ENCODE assay signal across 8 mouse cellular contexts in the genomic region with DNA sequence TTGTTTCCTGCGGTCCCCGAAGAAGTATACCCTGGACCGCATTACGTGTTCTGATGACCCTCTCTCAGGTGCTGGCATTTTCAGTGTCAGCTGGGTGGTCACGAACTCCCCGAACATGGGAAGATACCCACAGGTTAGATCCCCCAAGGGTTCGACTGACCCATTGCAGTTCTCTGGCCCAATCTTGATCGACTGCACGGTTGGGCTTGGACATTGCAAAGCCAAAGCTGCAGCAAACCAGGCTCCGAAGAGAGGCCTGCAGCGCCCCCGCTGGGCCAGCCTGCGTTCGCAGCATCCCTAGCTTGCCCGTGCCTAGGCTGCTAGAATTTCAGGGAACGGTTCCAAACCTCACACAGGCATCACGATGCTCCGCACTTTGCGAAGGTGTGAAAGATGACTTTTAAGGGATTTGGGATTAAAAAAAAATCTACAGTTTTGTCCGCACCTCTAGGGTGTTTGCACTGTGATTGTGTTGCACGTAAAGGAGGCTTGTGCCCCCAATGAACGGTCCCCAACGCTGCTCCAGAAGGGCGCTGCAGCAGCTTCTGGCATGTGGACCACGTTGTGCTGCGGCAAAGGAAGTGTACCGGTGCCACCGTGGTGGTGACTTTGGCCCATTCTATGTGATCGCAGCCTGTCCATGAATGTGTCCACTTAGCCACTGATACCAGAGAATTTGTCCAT. TPM values are rescaled to one million over a fixed set of nuclear protein-coding genes. Genes with fewer than 3 reads are reported as not detected.
DNase-seq lines count a peak whose midpoint lies in the region; ATAC-seq and TF ChIP-seq lines count a peak whose summit lies in the region.

No protein-coding gene starts in this region.

- DNase-seq in thymus, postnatal 4 days: peak; percentile 53
- no peak for DNase-seq in thymus, postnatal 0 days (ENCODE audit: low spot score)
- peak; percentile 81 for DNase-seq in heart, embryonic 10.5 days (ENCODE audit: low spot score)
- peak; percentile 70 for DNase-seq in liver

- TF ChIP-seq CTCF in testis, adult 2 months (IDR thresholded peaks at IDR 0.05; ENCODE audit: control insufficient read depth, insufficient read depth, insufficient replicate concordance, low read depth, low read length): peak; percentile 44; the same call in 1 of the 2 replicates

- no peak for TF ChIP-seq POLR2A in myocyte (IDR thresholded peaks at IDR 0.05; ENCODE audit: insufficient read length, low read depth)
- TF ChIP-seq POLR2A in testis, adult 2 months (IDR thresholded peaks at IDR 0.05; ENCODE audit: control insufficient read depth, low read depth, low read length): no peak

- no peaks in the 10 kb centered on the region for H3K27me3 ChIP-seq in heart, embryonic 10.5 days (ENCODE audit: insufficient read depth, poor library complexity, severe bottlenecking)
- H3K27me3 ChIP-seq in kidney, embryonic 15.5 days: no peaks in the 10 kb centered on the region
- no peaks in the 10 kb centered on the region for H3K27me3 ChIP-seq in myocyte (ENCODE audit: control insufficient read depth, insufficient read depth, insufficient read length)
- peaks cover 3% of the 10 kb centered on the region; the same call in 1 of the 2 replicates for H3K27me3 ChIP-seq in testis, adult 2 months (ENCODE audit: control insufficient read depth, insufficient read depth, low read length)

- peak overlapping the region; percentile 64 for H3K4me2 ChIP-seq in kidney, embryonic 15.5 days
- peak overlapping the region; percentile 30 for H3K4me2 ChIP-seq in myocyte (ENCODE audit: low read depth)

- H3K9ac ChIP-seq in kidney, embryonic 15.5 days: peak overlapping the region; percentile 21

- H3K4me1 ChIP-seq in heart, embryonic 10.5 days: peaks cover 12% of the 10 kb centered on the region
- peaks cover 18% of the 10 kb centered on the region for H3K4me1 ChIP-seq in kidney, embryonic 15.5 days
- peaks cover 20% of the 10 kb centered on the region for H3K4me1 ChIP-seq in testis, adult 2 months (ENCODE audit: control insufficient read depth, insufficient read depth, low read length)

- H3K4me3 ChIP-seq in heart, embryonic 10.5 days: peak overlapping the region; percentile 70
- peak overlapping the region; percentile 61 for H3K4me3 ChIP-seq in kidney, embryonic 15.5 days (replicated peaks)
- H3K4me3 ChIP-seq in myocyte: peak overlapping the region; percentile 22
- H3K4me3 ChIP-seq in testis, adult 2 months (ENCODE audit: control insufficient read depth, low read depth, low read length): peak overlapping the region; percentile 70

- H3ac ChIP-seq in myocyte (ENCODE audit: control insufficient read depth, insufficient read length): no peak overlapping the region

- H3K27ac ChIP-seq in heart, embryonic 10.5 days: peak overlapping the region; percentile 89
- H3K27ac ChIP-seq in kidney, embryonic 15.5 days: peak overlapping the region; percentile 84
- H3K27ac ChIP-seq in testis, adult 2 months (ENCODE audit: control insufficient read depth, insufficient read depth, low read depth, low read length): no peak overlapping the region

- H3K36me3 ChIP-seq in heart, embryonic 10.5 days: peaks cover 25% of the 10 kb centered on the region
- H3K36me3 ChIP-seq in kidney, embryonic 15.5 days: peaks cover 29% of the 10 kb centered on the region
- H3K36me3 ChIP-seq in myocyte (ENCODE audit: control insufficient read depth, insufficient read depth): no peaks in the 10 kb centered on the region
- H3K36me3 ChIP-seq in testis, adult 2 months (ENCODE audit: control insufficient read depth, insufficient read depth, low read length): no peaks in the 10 kb centered on the region

- WGBS in heart, embryonic 10.5 days: 45% methylated on average over 29 of the region's 29 CpGs
- WGBS in kidney, embryonic 15.5 days: 55% methylated on average over 29 of the region's 29 CpGs

- ATAC-seq in erythroblast, adult 5-6 weeks (replicated peaks; ENCODE audit: low FRiP score, poor library complexity, severe bottlenecking): peak; percentile 44
- ATAC-seq in kidney, embryonic 15.5 days (replicated peaks; ENCODE audit: low FRiP score): peak; percentile 79

- peaks cover 3% of the 10 kb centered on the region for H3K79me2 ChIP-seq in myocyte (ENCODE audit: control insufficient read depth, insufficient read depth)

- peaks cover 33% of the 10 kb centered on the region for H3K9me3 ChIP-seq in heart, embryonic 10.5 days
- H3K9me3 ChIP-seq in kidney, embryonic 15.5 days (replicated peaks): peaks cover 45% of the 10 kb centered on the region

TF ChIP-seq in myocyte, 11 proteins besides CTCF, POLR2A, EP300 and RAD21:
- TF ChIP-seq USF1 (IDR thresholded peaks at IDR 0.05; ENCODE audit: low read depth): no peak
- no peak for TF ChIP-seq POLR2AphosphoS2 (IDR thresholded peaks at IDR 0.05; ENCODE audit: insufficient read length, low read depth)
- no peak for TF ChIP-seq E2F4 (IDR thresholded peaks at IDR 0.05; ENCODE audit: insufficient read depth)
- TF ChIP-seq MYOD1 (IDR thresholded peaks at IDR 0.05; ENCODE audit: control insufficient read depth in 1 of 3, insufficient read length in 2 of 3, low read depth in 2 of 3): no peak

RNA-seq across cellular contexts. Expression of gene Mest, which starts 13.7 kb away (rescaled TPM):
- 55.0 and 63.2 TPM in 2 replicates for polyA plus RNA-seq in thymus, postnatal 0 days (2015; fragmentation: Nextera tagmentation; extraction: Ambion mirVana)
- total RNA-seq in erythroblast, adult 5-6 weeks (2015; ENCODE audit: low replicate concordance): not detected in 2 replicates
- not detected in 2 replicates for total RNA-seq in erythroblast, adult 5-6 weeks (2017; ENCODE audit: low replicate concordance)
- polyA plus RNA-seq in heart, embryonic 10.5 days (2016; fragmentation: Nextera tagmentation; extraction: Ambion mirVana): 3,213 and 4,348 TPM in 2 replicates
- polyA plus RNA-seq in kidney, embryonic 15.5 days (2015; fragmentation: Nextera tagmentation; extraction: Ambion mirVana): 2,036 and 2,131 TPM in 2 replicates
- 6.3 TPM for polyA plus RNA-seq in myocyte (2012; fragmentation: generic; extraction: Trizol)
- 7.8 and 8.0 TPM in 2 replicates for polyA plus RNA-seq in testis, adult 2 months (2012; rRNA removed)

RNA-seq across cellular contexts. Expression of gene Cep41, which starts 43.5 kb away (rescaled TPM):
- 14.1 and 15.0 TPM in 2 replicates for polyA plus RNA-seq in thymus, postnatal 0 days (2015; fragmentation: Nextera tagmentation; extraction: Ambion mirVana)
- 3.5 and 5.0 TPM in 2 replicates for total RNA-seq in erythroblast, adult 5-6 weeks (2015; ENCODE audit: low replicate concordance)
- 0.77 and 4.5 TPM in 2 replicates for total RNA-seq in erythroblast, adult 5-6 weeks (2017; ENCODE audit: low replicate concordance)
- polyA plus RNA-seq in heart, embryonic 10.5 days (2016; fragmentation: Nextera tagmentation; extraction: Ambion mirVana): 12.5 and 15.3 TPM in 2 replicates
- 23.5 and 24.9 TPM in 2 replicates for polyA plus RNA-seq in kidney, embryonic 15.5 days (2015; fragmentation: Nextera tagmentation; extraction: Ambion mirVana)
- 5.5 TPM for polyA plus RNA-seq in myocyte (2012; fragmentation: generic; extraction: Trizol)
- 34.5 and 35.4 TPM in 2 replicates for polyA plus RNA-seq in testis, adult 2 months (2012; rRNA removed)

Comparison
In these comparisons a context has a peak if more than half of its experiments do, and no peak if none do; other contexts are left out.
1. RNA of gene Mest, which starts 13.7 kb away (polyA plus RNA-seq): 3,213 to 4,348 TPM in heart, embryonic 10.5 days and 2,036 to 2,131 TPM in kidney, embryonic 15.5 days; 55.0 to 63.2 TPM in thymus, postnatal 0 days, 7.8 to 8.0 TPM in testis, adult 2 months and 6.3 TPM in myocyte (single experiment); every median in the first group is over 10 times any median in the second.
2. Peak in every context shown above with its lines, with median percentiles within 50 percentile points of each other: H3K4me3 ChIP-seq.